Mouse (Mus musculus): Measurements from ENCODE around the gene Fam83c. TPM values are rescaled to one million over a fixed set of nuclear protein-coding genes. Genes with fewer than 3 reads are reported as not detected.

The Fam83c gene
- total RNA-seq, 2 experiments from 2014 or later, result not detected

DNA sequence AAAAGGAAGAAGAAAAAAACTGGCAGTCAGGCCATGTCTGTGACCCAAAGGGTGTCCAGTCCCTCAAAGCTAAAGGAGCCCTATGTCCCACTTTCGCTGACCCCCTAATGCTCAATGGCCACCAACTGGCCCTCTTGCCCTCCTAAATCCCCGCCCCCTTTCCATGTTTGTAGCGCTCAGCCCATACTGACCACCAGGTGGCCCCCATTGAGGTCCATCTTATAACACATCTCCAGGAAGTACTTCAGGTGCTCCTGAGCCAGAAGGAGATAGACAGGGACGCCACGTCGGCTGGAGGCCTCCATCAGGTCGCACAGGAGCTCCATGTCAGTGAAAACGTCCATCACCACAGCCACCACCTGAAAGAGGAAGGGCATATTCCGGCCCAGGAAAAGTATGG lies 3.4 kb downstream of the Fam83c start:
- no peak for DNase-seq
- intact Hi-C loops (cut with DNase I), result no loop called here

DNA sequence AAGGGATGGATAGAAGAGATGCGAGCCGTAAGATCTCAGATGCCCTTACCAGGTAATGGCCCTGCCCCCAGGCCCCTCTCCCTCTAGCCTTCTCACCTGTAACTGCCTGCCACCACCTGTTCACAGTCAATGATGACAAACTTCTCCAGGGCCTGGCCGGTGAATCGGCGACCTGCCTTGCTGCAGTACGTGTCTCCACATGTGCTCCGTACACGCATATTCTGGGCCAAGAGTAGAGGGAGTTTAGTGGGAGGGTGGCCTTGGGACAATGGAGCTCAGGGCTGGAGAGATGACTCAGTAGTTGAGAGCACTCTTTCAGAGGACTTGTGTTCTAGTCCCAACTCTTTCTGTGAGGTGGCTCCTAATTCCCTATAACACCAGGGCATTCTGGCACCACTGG lies 3.8 kb downstream of the Fam83c start:
- intact Hi-C loops (cut with DNase I), result no loop called here

DNA sequence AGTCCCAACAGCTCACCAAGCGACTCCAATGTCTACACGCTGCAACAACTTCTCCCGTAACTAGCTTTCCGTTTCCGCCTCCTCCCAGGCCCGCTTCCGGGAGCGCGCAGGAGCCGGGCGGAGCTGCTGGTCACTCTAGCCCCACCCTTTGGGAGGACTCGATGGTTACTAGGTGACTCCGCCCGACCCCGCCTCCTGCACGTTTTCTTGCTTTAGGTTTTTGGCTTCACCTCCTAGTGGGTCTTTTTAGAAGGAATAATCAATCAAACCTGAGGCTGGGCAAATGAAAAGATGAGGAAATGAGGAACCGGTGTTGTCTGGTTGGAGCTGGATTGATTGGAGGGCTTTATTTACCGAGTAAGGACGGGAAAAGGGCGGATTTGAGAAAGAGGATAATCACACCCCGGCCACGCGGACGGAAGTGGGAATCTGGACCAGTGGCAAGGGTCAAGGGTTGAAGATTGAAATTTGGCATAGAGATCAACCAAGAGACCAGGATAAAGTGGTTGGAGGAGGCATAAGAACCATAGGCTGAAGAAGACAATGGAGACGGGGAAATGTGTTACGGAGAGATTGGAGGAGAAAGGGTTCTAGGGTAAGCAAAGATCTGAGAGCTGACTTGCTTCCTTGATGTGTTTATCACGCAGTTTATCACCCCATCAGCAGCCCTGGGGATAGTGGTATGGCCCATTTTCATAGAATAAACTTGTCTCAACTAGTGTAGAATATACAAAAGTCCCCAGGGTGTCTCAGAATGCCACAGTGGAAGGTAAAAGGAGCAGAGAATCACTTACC lies 7.8 kb downstream of the Fam83c start, which contains the start of gene Eif6:
Gene Eif6, minus strand, starts transcription at position 296 of the 795 bp plus-strand sequence.
- intact Hi-C loops (cut with DNase I), result no loop called here
- DNase-seq, result peak; percentile 70 to 79

More for the DNA sequence above, 3.8 kb downstream of the Fam83c start:
- DNase-seq, result no peak

DNA sequence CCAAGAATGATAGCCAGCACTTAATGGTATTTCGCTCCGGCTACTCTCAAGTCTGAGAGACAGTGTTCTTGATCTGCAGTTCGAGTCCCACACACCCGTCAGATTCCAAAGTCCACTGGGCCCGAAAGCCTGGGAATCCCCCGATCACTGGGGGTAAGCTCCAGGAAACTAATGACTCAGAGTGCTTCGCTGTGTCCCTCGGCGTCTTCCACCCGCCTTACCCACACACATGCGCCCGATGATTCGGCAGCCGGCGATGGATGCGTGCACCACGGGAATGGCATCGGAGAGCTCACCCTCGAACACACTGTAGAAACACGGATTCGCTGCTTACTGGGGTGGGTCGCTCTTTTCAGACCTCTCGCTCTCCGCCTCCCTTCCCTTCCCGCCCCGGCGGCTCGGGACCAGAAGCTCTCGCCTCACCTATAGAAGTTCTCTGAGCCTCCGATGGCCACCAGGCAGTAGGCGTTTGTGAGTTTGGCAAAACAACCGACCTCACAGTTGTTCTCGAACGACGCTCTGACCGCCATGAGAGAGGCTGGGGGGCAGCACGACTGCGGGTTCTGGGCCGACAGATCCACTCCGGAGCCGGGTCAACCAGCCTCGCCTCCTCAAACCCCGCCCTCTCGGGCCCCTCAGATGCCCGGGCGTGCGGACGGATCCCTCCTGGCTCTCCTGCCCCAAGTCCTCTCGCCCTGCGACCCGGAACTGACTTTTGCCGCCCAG lies 8.6 kb downstream of the Fam83c start:
- intact Hi-C loops (cut with DNase I), result no loop called here
- DNase-seq, result no peak

DNA sequence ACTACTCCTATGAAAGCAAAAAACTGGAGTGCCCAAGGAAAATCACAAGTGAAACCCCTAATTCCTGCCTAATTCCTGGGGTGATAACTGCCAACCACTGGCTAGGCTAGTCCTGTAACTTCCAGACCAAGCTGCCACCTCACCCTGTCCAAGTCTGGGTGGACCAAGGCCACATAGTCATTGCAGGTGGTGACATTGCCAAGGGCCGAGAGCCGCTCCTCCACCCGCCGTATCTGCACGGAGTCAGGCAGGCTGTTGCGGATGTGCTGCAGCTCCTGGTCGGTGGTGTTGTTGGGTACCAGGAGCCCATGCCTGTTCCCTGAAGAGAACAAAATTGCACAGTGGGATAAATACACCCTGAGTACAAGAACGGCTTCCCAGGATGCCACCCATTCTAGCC lies 10.9 kb downstream of the Fam83c start:
- DNase-seq, result no peak
- intact Hi-C loops (cut with DNase I), result no loop called here

DNA sequence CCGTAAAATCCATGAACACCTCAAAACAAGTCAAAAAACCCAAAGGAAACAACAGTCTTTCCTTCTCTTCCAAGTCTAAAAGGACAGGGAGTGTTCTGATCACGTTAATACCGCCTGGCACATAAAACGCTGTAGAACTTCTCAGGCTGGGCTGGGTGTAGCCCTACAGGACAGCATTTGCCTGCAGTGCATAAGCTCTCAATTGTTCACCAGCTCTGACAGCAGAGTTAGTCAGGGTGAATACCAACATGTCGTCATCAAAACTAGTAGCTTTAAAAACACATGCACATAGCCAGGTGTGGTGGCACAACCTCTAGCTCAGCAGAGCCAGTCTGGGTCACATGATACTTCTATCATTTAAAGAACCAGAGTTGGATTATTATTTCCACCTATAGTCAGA lies 13.9 kb downstream of the Fam83c start:
- intact Hi-C loops (cut with DNase I), result no loop called here
- no peak for DNase-seq

DNA sequence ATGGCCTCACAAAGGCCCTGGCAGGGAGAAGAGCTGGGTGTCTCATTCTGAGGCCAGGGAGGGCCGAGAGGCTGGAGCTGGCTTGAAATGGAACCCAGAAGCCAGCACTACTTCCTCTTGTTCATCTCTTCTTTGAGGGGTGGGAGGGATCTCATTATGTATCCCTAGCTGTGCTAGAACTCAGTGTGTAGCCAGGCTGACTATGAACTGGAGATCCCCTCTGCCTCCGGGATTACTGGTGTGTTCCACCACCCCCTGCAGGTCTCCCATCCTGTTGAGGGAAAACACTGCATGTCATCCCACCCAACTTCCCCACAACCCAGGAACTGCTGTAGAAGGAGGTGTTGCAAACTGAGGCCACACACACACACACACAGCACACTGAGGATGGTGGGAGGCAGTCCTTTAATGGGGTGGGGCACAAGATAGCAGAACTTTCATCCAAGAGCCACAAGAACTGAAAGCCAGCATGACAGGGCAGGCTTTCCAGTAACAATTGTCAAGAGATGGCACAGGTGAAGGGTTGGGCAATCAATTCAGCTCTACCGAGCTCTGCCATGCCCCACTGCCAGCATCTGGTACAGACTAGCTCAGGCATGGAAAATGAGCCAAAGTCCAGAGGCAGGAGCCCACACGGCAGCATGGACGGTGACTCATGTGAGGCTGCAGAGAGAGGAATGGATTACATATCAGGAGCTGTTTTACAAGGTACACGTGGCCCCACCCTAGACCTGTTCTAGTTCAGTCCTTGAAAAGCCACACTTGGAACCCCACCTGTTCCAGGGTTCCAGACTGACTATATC lies 15.0 kb downstream of the Fam83c start:
- no peak for DNase-seq
- intact Hi-C loops (cut with DNase I), result loop anchor here (10.0 kb wide), 1 partner anchor 125 kb away; the partner anchor contains the start of gene Trpc4ap

DNA sequence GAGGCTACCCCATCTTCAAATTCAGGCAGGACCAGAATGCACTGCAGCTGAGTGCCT lies 15.4 kb downstream of the Fam83c start, which contains the start of gene BC029722:
Gene BC029722, minus strand, starts transcription at position 35 of the 57 bp plus-strand sequence.
- intact Hi-C loops (cut with DNase I), result loop anchor here (10.0 kb wide), 1 partner anchor 124 kb away; the partner anchor contains the start of gene Trpc4ap
- DNase-seq, result no peak

DNA sequence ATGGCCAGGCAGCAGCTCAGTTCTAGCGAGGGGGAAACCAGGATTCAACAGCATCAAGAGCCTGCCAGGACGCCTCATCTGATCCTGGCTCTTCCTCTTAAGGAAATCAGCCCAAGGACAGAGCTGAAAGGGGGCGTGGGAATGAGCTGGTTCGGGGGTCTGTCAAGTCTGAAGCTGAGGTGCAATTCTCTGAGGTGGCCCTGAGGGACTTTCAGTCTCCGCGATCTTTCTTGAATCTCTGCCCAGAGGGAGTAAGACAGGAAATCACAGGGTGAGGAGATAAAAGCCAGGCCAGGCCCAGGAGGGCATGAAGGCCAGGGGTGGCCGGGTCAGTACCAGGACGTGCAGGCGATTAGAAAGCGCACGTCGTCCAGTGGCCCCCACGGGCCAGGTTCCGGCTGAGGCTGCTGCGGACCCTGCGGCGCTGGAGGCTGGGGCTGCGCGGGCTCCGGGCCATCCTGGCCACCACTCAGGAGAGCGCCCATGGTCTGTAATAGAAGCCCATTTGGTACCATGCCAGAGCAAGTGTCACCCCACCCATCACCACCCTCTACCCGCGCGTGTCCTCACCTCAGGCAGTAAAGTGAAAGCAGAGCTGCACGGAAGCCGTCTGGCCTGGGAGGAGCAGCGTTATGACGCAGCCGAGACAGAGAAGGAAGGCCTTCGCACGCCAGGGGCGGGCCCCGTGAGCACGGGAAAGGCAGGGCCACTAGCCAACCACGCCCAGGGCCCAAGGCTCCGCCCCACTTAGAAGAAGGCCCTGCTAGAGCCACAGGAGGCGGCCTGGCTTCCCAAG lies 15.9 kb downstream of the Fam83c start:
- intact Hi-C loops (cut with DNase I), result loop anchor here (10.0 kb wide), 1 partner anchor 124 kb away; the partner anchor contains the start of gene Trpc4ap
- DNase-seq, result peak; percentile 93 to 97

DNA sequence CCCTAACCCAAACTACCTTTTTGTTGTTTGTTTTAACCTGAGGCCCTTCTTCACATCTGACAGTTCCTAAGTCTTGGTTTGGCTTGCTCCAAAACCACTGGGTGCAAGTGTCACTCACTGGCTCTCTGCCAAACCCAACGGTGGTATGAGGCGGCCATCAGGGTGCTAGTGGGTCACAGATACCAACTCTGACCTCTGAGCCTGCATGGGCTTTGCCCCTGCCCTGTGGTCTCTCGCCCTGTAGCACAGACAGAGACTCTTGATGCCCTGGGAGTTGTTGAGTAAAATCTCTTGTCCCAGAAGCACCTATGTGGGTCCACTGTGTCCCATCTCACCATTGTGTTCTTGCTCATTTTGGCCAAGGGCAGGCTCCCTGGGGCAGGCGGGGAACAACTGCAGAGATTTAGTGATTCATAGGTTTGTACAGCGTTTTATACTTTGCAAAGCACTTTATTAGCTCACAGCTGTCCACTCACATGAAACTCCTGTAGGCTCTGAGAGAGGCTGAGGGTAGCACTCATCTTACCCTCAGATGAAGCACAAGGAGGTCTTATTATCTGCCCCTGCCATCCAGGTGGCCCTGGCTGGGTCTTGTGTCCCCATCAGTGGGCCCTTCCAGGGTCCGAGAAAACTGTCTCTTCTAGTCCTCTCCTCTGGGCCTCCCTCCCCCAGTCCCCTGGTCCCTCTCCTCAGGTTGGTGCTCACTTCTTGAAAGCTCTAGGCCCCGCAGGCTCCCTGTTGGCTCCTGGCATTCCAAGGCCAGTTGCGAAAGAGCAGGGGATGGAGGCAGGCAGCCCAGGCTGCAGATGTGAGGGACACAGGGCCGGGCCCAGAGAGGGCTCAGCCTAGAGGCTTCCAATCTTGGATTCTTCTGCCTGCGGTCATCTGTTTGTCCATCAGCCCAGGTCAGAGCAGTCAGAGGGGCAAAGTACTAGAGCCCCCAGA lies 17.1 kb downstream of the Fam83c start:
- intact Hi-C loops (cut with DNase I), result loop anchor here (10.0 kb wide), 1 partner anchor 123 kb away; the partner anchor contains the start of gene Trpc4ap
- DNase-seq, result peak; percentile 51 to 65

DNA sequence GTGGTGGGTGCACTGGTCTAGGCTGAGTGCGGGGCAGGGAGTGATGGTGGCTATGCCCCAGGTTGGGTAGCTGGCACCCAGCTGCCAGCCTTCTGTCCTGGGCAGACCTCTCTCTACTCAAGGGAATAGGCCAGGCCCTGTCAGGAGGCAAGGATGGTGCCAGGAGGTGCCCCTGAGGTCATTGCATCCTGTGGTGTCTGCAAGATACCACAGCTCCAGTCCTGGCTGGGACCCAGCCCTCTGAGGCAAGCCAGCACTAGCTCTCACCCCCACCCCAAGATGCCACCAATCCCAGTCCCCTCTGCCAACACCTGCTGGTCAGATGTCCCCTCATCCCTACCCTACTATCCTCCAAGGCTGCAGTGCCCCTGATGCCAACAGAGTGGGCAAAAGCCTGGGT lies 18.5 kb downstream of the Fam83c start:
- DNase-seq, result no peak
- intact Hi-C loops (cut with DNase I), result loop anchor here (10.0 kb wide), 1 partner anchor 121 kb away; the partner anchor contains the start of gene Trpc4ap

DNA sequence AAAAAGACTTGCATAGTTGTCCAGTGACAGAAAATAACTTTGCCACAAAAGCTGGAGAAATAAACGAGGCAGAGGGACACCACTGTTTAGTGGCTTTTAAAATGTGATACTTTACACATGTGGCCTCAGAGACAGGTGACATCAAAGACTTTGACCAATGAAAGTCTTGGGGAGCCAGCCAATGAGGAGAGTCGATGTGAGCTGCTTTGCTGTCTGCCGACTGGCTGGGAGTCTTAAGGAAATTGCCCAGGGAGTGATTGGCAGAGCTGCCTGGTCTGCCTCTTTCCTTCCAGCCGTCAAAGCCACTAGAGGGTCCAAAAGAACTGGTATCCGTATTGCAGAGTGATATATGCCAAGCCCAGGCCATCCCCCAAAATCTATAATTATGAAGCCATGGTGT lies 19.8 kb downstream of the Fam83c start:
- no peak for DNase-seq
- intact Hi-C loops (cut with DNase I), result loop anchor here (5.0 to 10.0 kb wide), 2 partner anchors 48 to 120 kb away; partner anchors contain the start of gene Trpc4ap

DNA sequence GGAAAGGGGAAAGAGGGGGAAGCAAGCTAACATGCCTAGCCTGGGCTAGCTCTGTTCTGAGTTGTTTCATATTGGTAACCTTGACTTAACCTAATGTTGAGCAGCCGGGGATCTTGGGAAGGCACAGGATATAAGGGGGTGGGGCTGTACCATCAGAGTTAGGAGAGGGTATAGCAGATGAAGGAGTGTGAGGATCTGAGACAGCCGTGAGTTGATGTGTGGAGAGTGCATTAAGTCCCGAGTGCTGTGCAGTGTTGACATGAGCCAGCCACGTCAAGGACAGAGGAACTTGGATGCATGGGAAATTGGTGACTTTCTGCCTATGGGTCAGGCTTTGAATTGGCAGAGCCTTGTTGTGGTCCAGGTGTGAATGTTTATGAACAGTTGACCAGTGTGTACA lies 22.0 kb downstream of the Fam83c start:
- intact Hi-C loops (cut with DNase I), result loop anchor here (5.0 to 10.0 kb wide), 2 partner anchors 45 to 118 kb away; partner anchors contain the start of gene Trpc4ap
- no peak for DNase-seq

DNA sequence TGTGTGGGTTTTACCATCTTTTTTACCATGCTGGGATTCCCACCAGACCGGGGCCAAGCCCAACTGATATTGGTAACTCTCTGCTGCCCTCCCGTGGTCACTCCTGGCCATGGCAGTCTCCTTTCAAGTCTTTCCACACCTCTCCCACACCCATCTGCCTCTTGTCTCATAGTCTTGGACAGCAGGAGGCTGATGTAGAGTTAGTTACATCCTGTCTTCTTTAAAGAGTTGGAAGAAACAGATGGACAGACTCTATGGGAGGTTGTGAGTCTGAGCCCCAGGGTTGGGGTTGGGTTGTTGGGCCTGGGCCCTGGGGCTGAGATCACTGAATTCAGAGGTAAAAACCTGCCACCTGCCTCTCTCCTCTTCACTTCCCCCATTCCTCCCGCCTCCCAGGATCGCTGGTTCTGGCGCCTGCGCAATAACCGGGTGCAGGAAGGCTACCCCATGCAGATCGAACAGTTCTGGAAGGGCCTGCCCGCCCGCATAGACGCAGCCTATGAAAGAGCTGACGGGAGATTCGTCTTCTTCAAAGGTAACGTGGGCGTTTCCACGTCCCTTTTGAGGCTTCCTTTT lies 22.7 kb downstream of the Fam83c start:
- DNase-seq, result peak; percentile 68 to 70

DNA sequence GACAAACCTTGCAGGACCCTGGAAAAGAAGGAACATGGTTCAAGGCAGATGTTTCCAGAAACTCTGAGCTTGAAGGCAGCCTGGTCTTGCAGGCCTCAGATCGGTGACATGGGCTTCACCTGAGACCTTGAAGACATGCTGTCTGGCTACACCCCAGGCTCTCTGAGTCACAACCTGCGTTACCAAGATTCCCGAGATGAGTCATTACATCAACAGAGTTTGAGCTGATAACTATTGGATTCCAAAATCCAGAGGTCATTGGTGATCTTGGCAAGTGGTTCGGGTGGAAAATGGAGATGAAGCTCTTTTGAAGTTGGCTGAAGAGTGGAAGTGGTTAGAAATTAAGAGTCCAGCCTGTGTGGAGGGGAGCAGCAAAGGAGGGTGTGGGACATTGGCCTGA lies 25.0 kb downstream of the Fam83c start:
- intact Hi-C loops (cut with DNase I), result loop anchor here (5.0 to 10.0 kb wide), 2 partner anchors 42 to 115 kb away; partner anchors contain the start of gene Trpc4ap
- DNase-seq, result no peak

More for the DNA sequence above, 22.7 kb downstream of the Fam83c start:
- intact Hi-C loops (cut with DNase I), result loop anchor here (5.0 to 10.0 kb wide), 2 partner anchors 45 to 117 kb away; partner anchors contain the start of gene Trpc4ap

DNA sequence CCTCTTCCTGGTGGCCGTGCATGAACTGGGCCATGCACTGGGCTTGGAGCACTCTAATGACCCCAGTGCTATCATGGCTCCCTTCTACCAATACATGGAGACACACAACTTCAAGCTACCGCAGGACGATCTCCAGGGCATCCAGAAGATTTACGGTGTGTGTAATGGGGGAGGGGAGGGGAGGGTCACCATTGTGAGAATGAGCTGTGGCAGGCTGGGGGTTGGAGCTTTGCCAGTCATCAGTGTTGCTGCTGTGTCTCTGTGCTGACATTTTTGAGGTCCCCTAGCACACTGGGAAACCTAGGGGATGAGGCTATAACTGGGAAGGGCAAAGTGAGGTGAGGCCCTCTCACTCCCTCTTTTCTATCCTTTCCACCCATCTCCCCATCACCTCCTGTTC lies 27.2 kb downstream of the Fam83c start:
- no peak for DNase-seq
- intact Hi-C loops (cut with DNase I), result no loop called here

DNA sequence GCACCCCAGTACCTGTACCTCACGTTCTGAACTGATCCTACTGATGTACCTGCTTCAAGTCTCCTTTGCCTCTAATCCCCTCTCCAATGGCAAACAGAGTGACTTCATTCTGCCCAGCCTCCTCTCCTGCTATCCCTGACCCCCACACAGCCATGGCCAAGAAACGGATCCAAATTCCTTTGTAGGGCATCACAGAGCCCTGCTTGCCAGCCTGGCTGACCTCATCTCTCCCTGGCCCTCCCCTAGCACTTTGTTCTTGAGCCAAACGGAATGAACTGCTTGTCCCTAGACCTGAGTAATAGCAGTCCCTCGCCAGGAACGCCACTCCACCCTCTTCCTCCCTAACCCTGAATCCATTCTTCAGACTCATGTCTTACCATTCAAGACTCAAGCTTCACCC lies 28.1 kb downstream of the Fam83c start:
- DNase-seq, result no peak
- intact Hi-C loops (cut with DNase I), result no loop called here

DNA sequence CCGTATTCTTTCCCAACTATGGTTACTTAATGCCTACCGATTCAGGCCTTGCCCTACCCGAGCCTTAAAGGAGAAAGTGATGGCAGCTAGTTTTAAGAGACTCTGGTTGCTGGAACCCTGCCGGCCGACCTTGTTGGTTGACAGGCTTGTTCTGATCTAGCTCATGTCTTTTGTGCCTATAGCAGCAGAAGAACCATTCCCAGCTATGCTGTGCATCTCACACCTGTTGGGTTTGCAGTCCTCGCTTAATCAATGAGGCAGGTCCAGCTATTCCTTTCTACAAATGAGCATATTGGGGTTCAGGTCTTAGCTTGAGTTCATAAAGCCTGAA lies 28.8 kb downstream of the Fam83c start:
- DNase-seq, result no peak
- intact Hi-C loops (cut with DNase I), result no loop called here
